Mouse (Mus musculus) ES-E14 (cell line): ENCODE measurements at regions not wholly inside any gene's neighbourhood (a gene's known extent, or its start where the extent isn't known, plus 50 kb on each side); places are given as distances from the start of the nearest gene placed in this dataset.

ENCODE experiments used
- MAFK ChIP-seq: IDR thresholded peaks from 2 replicates; pipeline ENCODE4 v1.6.1; 2014; ENCODE audit warnings: mild to moderate bottlenecking, low read depth, low read length, inconsistent platforms; ENCODE audit not compliant: insufficient read depth
- ZC3H11A ChIP-seq: IDR thresholded peaks from 2 replicates; pipeline ENCODE4 v1.6.1; 2012; ENCODE audit warnings: low read depth, mild to moderate bottlenecking, inconsistent platforms, low read length, borderline replicate concordance
- ZNF384 ChIP-seq: IDR thresholded peaks from 2 replicates; pipeline ENCODE4 v1.6.1; 2012; ENCODE audit warnings: low read depth, low read length, inconsistent platforms

DNA sequence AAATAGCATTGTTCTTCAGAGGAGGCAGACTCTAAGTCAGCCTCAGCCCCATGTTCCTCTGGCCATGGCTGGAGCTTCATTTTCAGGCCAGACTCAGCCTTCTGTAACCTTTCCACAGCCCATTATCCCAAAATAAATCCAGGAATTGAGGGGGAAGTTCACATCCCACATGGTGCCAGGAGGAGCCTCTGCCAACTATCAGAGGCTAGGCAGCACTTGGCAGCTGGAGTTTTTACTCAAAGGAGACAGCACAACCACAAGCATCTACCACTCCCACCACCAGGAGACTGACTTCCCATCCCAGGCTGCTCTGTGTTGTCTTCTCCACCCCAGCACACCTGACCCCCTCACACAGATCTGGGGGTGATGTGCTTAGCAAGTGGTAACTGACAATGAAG, 81.7 kb downstream of the Irs2 start:
- TF ChIP-seq MAFK (no peak), ZNF384 (no peak), ZC3H11A (no peak)
